Mouse (Mus musculus): ENCODE data around the gene Dnajc8.

DNA sequence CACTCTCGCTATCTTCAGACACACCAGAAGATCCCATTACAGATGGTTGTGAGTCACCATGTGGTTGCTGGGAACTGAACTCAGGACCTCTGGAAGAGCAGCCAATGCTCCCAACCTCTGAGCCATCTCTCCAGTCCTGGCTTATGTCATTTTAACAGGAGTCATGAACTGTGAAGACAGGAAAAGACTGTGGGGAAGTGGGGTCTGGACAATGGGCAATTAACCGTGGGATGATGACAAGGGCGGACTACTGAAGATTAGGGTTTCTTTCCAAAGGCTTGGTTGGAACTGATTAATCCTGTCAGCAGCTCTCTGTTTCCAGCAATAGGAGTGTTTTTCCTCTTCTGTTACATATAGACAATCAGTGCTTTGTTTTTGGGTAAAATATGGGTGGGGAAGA lies 64.4 kb downstream of the Dnajc8 start:
- no peak for TF ChIP-seq CTCF (IDR thresholded peaks at IDR 0.05; ENCODE audit: insufficient read depth, low read length)
- TF ChIP-seq POLR2A (IDR thresholded peaks at IDR 0.05; ENCODE audit: borderline replicate concordance, extremely low read depth, low read depth, low read length), result no peak

Data from lung, adult 2 months (tissue).